Mouse (Mus musculus) midbrain, embryonic 15.5 days (tissue): ENCODE measurements around the gene Phlpp1. TPM values are rescaled to one million over a fixed set of nuclear protein-coding genes. Genes with fewer than 3 reads are reported as not detected.

Source experiments
- ATAC-seq: fragments of 200-750 bp; cut with Nextera tagmentation; replicated peaks from 2 replicates; pipeline ENCODE4 v1.8.0; 2017; ENCODE audit warnings: moderate TSS enrichment
- H3K27ac ChIP-seq: fragments of 300-500 bp; sonication (generic); 2 replicates; pipeline ENCODE4 v1.5.1; 2015; ENCODE audit warnings: mild to moderate bottlenecking, inconsistent platforms
- H3K27me3 ChIP-seq: fragments of 300-500 bp; sonication (generic); replicated peaks from 2 replicates; pipeline ENCODE4 v1.6.1; 2015; ENCODE audit warnings: inconsistent platforms
- H3K36me3 ChIP-seq: fragments of 300-500 bp; sonication (generic); replicated peaks from 2 replicates; pipeline ENCODE4 v1.6.1; 2015; ENCODE audit warnings: inconsistent platforms
- H3K4me1 ChIP-seq: fragments of 300-500 bp; sonication (generic); 2 replicates; pipeline ENCODE4 v1.6.1; 2015; ENCODE audit warnings: inconsistent platforms
- H3K4me2 ChIP-seq: fragments of 300-500 bp; sonication (generic); 2 replicates; pipeline ENCODE4 v1.6.1; 2015; ENCODE audit warnings: inconsistent platforms, mild to moderate bottlenecking, moderate library complexity
- H3K4me3 ChIP-seq: fragments of 300-500 bp; sonication (generic); 2 replicates; pipeline ENCODE4 v1.5.1; 2015; ENCODE audit warnings: mild to moderate bottlenecking, inconsistent platforms
- H3K9ac ChIP-seq: fragments of 300-500 bp; sonication (generic); 2 replicates; pipeline ENCODE4 v1.6.1; 2015; ENCODE audit warnings: mild to moderate bottlenecking, inconsistent platforms
- H3K9me3 ChIP-seq: fragments of 300-500 bp; sonication (generic); 2 replicates; pipeline ENCODE4 v1.6.1; 2016; ENCODE audit warnings: inconsistent platforms
- WGBS: fragments of 180-500 bp; shearing (Covaris S2); methylation state at CpG from one replicate; pipeline ENCODE4 v1.1.7; 2015; ENCODE audit warnings: mixed read lengths; 5-methylcytosine and 5-hydroxymethylcytosine counted together
- polyA plus RNA-seq: library from polyadenylated mRNA; unstranded; fragments of >200 nt; fragmentation: Nextera tagmentation; extraction: Ambion mirVana; gene quantifications from 2 replicates; pipeline ENCODE4 v1.2.1, GENCODE M21; 2015

Gene Phlpp1
- polyA plus RNA-seq, result 8.0 and 8.1 TPM in 2 replicates

GRCm38 (mm10) chr1:106171241-106172220 is at the start of gene Phlpp1:
Gene Phlpp1, plus strand, starts transcription at chr1:106171752.
- Histone ChIP-seq H3K4me1 (peaks cover 29% of the 10 kb centered on the region), H3K36me3 (no peaks in the 10 kb centered on the region), H3K9me3 (no peaks in the 10 kb centered on the region), H3K27me3 (no peaks in the 10 kb centered on the region), H3K9ac (peak within 1 kb of the TSS; percentile 70), H3K4me2 (peak within 1 kb of the TSS; percentile 56), H3K4me3 (peak within 1 kb of the TSS; percentile 58), H3K27ac (peak within 1 kb of the TSS; percentile 97)
- 1% methylated on average over 96 of the region's 113 CpGs for WGBS
- peak; percentile 99 for ATAC-seq

DNA sequence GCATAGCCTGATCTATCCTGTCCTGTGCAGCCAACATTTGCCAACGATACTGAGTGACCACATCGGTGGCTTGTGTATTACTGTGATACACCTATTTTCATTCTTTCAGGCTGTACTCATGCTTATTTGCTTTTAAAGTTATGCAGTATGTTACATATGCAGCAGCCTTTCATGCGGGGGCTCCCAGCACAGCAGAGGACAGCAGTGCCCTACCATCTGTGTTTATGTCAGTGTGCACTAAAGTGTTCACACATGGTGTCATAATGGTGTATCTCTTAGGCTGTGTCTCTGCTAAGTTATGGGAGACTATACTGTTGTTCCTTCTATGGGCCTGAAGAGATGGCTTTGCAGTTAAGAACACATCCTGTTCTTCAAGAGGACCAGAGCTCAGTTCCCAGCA is 45.0 kb upstream of the Phlpp1 start:
- Histone ChIP-seq H3K9ac (no peak overlapping the region), H3K4me1 (no peaks in the 10 kb centered on the region), H3K4me2 (no peak overlapping the region), H3K9me3 (no peaks in the 10 kb centered on the region), H3K36me3 (no peaks in the 10 kb centered on the region), H3K27me3 (no peaks in the 10 kb centered on the region), H3K27ac (no peak overlapping the region), H3K4me3 (no peak overlapping the region)
- no peak for ATAC-seq
- 92% methylated on average over 3 of the region's 3 CpGs for WGBS

GRCm38 (mm10) chr1:106131697-106132349 is 39.7 kb upstream of the Phlpp1 start:
- no peak overlapping the region for H3K9ac ChIP-seq
- H3K27ac ChIP-seq, result no peak overlapping the region
- H3K36me3 ChIP-seq, result no peaks in the 10 kb centered on the region
- H3K4me3 ChIP-seq, result no peak overlapping the region
- ATAC-seq, result no peak
- no peaks in the 10 kb centered on the region; the same call in 1 of the 2 replicates for H3K4me1 ChIP-seq
- no peak overlapping the region for H3K4me2 ChIP-seq
- H3K9me3 ChIP-seq, result no peaks in the 10 kb centered on the region
- no peaks in the 10 kb centered on the region for H3K27me3 ChIP-seq
- 72% methylated on average over 4 of the region's 4 CpGs for WGBS

DNA sequence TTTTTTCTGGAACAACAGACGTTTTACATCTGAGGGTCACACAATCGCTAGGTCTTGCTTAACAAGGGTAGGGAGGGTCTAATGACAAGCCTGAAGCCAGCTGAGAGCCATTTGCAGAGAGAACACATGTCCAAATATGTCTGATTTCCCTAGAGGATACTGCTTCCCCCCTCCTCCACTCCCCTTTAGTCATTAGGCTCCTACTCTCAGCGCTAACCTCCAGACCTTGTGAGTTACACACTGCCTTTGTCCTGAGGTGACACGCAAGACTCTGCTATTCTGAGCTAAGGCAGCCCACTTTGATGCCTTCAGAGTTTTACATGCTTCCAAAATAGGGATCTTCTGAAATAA is 39.2 kb upstream of the Phlpp1 start:
- H3K4me2 ChIP-seq, result no peak overlapping the region
- no peaks in the 10 kb centered on the region for H3K36me3 ChIP-seq
- H3K27me3 ChIP-seq, result no peaks in the 10 kb centered on the region
- no peak overlapping the region for H3K4me3 ChIP-seq
- ATAC-seq, result no peak; the same call in 1 of the 2 replicates
- 44% methylated on average over 4 of the region's 4 CpGs for WGBS
- H3K9ac ChIP-seq, result no peak overlapping the region
- H3K4me1 ChIP-seq, result no peaks in the 10 kb centered on the region; the same call in 1 of the 2 replicates
- H3K27ac ChIP-seq, result no peak overlapping the region
- no peaks in the 10 kb centered on the region for H3K9me3 ChIP-seq

GRCm38 (mm10) chr1:106138691-106139090 is 32.9 kb upstream of the Phlpp1 start:
- no peaks in the 10 kb centered on the region for H3K27me3 ChIP-seq
- no peaks in the 10 kb centered on the region for H3K36me3 ChIP-seq
- no peak overlapping the region for H3K9ac ChIP-seq
- H3K4me1 ChIP-seq, result 0 out of 2 replicates have a peak, but pooled peaks cover 3% of the 10 kb centered on the region
- no peak overlapping the region for H3K4me3 ChIP-seq
- H3K4me2 ChIP-seq, result no peak overlapping the region
- no peaks in the 10 kb centered on the region for H3K9me3 ChIP-seq
- ATAC-seq, result no peak
- 95% methylated on average over 2 of the region's 2 CpGs for WGBS
- H3K27ac ChIP-seq, result no peak overlapping the region

- H3K4me1 ChIP-seq, result 0 out of 2 replicates have a peak, but pooled peaks cover 3% of the 10 kb centered on the region
- no peak for ATAC-seq
- H3K4me2 ChIP-seq, result no peak overlapping the region
- no peaks in the 10 kb centered on the region for H3K36me3 ChIP-seq
- H3K4me3 ChIP-seq, result no peak overlapping the region
- no peaks in the 10 kb centered on the region for H3K9me3 ChIP-seq
- no peak overlapping the region for H3K9ac ChIP-seq
- WGBS, result 74% methylated on average over 1 of the region's 1 CpGs
- H3K27me3 ChIP-seq, result no peaks in the 10 kb centered on the region
- no peak overlapping the region for H3K27ac ChIP-seq
Measured at GRCm38 (mm10) chr1:106139137-106139536, 32.4 kb upstream of the Phlpp1 start.

DNA sequence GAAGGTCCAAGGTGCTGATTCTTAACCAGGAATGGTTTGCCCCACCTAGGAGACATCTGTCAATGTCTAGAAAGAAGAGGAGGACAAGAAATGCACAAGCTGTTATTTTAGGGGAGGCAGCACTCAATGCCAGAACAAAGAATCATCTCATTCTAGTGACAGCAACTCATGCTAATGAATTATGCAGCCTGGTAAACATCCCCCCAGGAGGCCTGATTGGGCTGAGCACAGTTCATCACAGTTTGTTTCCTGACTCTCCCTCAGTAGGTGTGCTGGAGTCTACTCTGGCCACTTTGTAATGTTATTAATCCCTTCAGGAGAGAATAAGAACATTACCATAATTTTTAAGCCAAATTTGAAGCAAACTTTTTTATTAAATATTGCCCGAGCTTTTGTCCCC is 29.5 kb upstream of the Phlpp1 start:
- 92% methylated on average over 1 of the region's 1 CpGs for WGBS
- Histone ChIP-seq H3K9me3 (no peaks in the 10 kb centered on the region), H3K4me2 (no peak overlapping the region), H3K27ac (no peak overlapping the region), H3K9ac (no peak overlapping the region), H3K4me3 (no peak overlapping the region), H3K4me1 (0 out of 2 replicates have a peak, but pooled peaks cover 3% of the 10 kb centered on the region), H3K36me3 (no peaks in the 10 kb centered on the region), H3K27me3 (no peaks in the 10 kb centered on the region)
- no peak for ATAC-seq

GRCm38 (mm10) chr1:106144534-106144933 is 27.0 kb upstream of the Phlpp1 start:
- no peak overlapping the region for H3K4me2 ChIP-seq
- no peak overlapping the region for H3K4me3 ChIP-seq
- ATAC-seq, result no peak
- H3K9me3 ChIP-seq, result no peaks in the 10 kb centered on the region
- WGBS, result 93% methylated on average over 2 of the region's 2 CpGs
- H3K9ac ChIP-seq, result no peak overlapping the region
- no peak overlapping the region for H3K27ac ChIP-seq
- H3K36me3 ChIP-seq, result no peaks in the 10 kb centered on the region
- peaks cover 10% of the 10 kb centered on the region for H3K4me1 ChIP-seq
- H3K27me3 ChIP-seq, result no peaks in the 10 kb centered on the region

DNA sequence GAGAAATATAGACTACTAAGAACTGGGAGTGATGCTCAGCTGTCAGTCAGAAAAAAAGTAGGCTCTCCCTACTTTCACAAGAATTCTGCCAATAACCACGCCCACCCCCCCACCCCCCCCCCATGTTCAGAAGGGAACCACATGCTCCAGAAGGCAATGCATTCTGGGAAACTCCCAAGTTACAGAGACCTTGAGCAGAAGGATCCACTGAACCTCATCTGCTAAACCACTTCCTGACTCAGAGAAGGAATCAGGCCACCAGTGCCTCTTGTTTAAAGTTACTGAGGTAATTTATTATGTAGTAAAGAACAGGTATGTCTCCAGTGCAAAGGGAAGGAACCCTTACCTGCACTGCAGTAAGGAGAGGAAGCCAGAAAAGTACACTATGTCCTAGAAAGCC is 26.5 kb upstream of the Phlpp1 start:
- Histone ChIP-seq H3K9me3 (no peaks in the 10 kb centered on the region), H3K27ac (no peak overlapping the region), H3K4me3 (no peak overlapping the region), H3K4me1 (peaks cover 10% of the 10 kb centered on the region), H3K27me3 (no peaks in the 10 kb centered on the region), H3K4me2 (no peak overlapping the region), H3K36me3 (no peaks in the 10 kb centered on the region), H3K9ac (no peak overlapping the region)
- no peak for ATAC-seq
- WGBS, result 62% methylated on average over 1 of the region's 1 CpGs

- peaks cover 10% of the 10 kb centered on the region for H3K4me1 ChIP-seq
- WGBS, result 85% methylated on average over 4 of the region's 4 CpGs
Measured at GRCm38 (mm10) chr1:106145565-106146190, 25.9 kb upstream of the Phlpp1 start.

GRCm38 (mm10) chr1:106148386-106149380 is 22.9 kb upstream of the Phlpp1 start:
- H3K9ac ChIP-seq, result no peak overlapping the region
- H3K27me3 ChIP-seq, result no peaks in the 10 kb centered on the region
- no peak overlapping the region for H3K4me2 ChIP-seq
- H3K36me3 ChIP-seq, result no peaks in the 10 kb centered on the region
- no peaks in the 10 kb centered on the region for H3K9me3 ChIP-seq
- no peak overlapping the region for H3K4me3 ChIP-seq
- ATAC-seq, result peak; percentile 71
- H3K4me1 ChIP-seq, result peaks cover 7% of the 10 kb centered on the region
- peak overlapping the region; percentile 53; the same call in 1 of the 2 replicates for H3K27ac ChIP-seq
- WGBS, result 29% methylated on average over 17 of the region's 17 CpGs

More at GRCm38 (mm10) chr1:106145565-106146190, 25.9 kb upstream of the Phlpp1 start:
- ATAC-seq, result no peak
- H3K27me3 ChIP-seq, result no peaks in the 10 kb centered on the region
- H3K9me3 ChIP-seq, result no peaks in the 10 kb centered on the region
- no peak overlapping the region for H3K27ac ChIP-seq
- no peak overlapping the region for H3K4me2 ChIP-seq
- H3K4me3 ChIP-seq, result no peak overlapping the region
- H3K36me3 ChIP-seq, result no peaks in the 10 kb centered on the region
- no peak overlapping the region for H3K9ac ChIP-seq
